In the genomic region with DNA sequence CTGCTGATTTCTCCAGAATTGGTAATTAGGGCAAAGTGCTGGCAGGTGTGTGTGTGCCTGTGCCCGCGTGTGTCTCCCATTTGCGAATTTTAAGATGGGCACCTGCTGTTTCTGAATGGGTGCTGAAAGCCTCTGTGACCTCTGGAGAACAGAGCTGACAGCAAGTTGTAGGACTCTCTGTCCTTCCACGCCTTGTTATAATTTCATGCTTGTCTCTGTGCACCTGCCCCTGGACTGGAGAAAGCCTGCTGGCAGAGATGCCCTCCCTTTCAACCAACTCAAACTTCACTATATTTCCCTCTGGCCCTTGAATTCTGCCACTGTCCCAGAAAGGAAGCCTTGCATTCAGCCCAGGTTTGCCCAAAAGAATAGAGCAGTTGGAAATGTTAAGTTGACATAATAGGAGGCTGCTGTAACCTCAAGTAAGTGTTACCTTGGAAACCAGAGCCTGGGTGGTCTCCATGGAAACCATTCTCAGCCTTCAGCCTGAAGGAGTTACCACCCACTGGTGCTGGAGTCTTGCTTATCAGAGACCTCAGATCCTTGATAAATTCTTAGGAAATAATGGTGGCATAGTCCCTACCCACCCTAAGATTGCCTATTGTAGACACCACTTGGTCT, we compare ENCODE assay signal across 13 mouse cellular contexts. TPM values are rescaled to one million over a fixed set of nuclear protein-coding genes. Genes with fewer than 3 reads are reported as not detected.
A peak's percentile ranks its signal among the peaks of the same experiment; 100 is the strongest.
DNase-seq lines count a peak whose midpoint lies in the region; ATAC-seq lines count a peak whose summit lies in the region.
"Had no signal": no experiment of that assay in that cellular context is flagged by ENCODE, and none has a peak within 500 bp of the region (broad histone marks: within the 10 kb centered on the region; RNA-seq: fewer than 3 reads in every experiment).

No protein-coding gene starts in this region.

- DNase-seq in R1 (ENCODE audit: low read depth, low spot score) = peak; percentile 81
- peak; percentile 78 for DNase-seq in embryo, embryonic 10.5 days (ENCODE audit: low spot score)
- peak; percentile 69 for DNase-seq in hindbrain, embryonic 11.5 days (ENCODE audit: low spot score)
- peak; percentile 95 for DNase-seq in midbrain, embryonic 14.5 days
- no peak for DNase-seq in urinary bladder, postnatal 10 days (ENCODE audit: low spot score)
- DNase-seq in thymus, postnatal 0 days (ENCODE audit: low spot score) = no peak
- DNase-seq in ovary, postnatal 14 days (ENCODE audit: low spot score) = no peak
- no peak for DNase-seq in limb, embryonic 10.5 days (ENCODE audit: low spot score)
- DNase-seq: adrenal gland, postnatal 36 days had no signal

- WGBS in hindbrain, embryonic 11.5 days = 19% methylated on average over 4 of the region's 4 CpGs
- 6% methylated on average over 4 of the region's 4 CpGs for WGBS in midbrain, embryonic 14.5 days
- WGBS in limb, embryonic 10.5 days = 63% methylated on average over 4 of the region's 4 CpGs

- no peak overlapping the region for H3K9ac ChIP-seq in hindbrain, embryonic 11.5 days (ENCODE audit: low read depth, low read length)
- H3K9ac ChIP-seq in midbrain, embryonic 14.5 days (replicated peaks; ENCODE audit: low read length) = no peak overlapping the region
- H3K9ac ChIP-seq: embryonic facial prominence, embryonic 15.5 days; liver, embryonic 14.5 days had no signal

- no peaks in the 10 kb centered on the region for H3K27me3 ChIP-seq in hindbrain, embryonic 11.5 days (ENCODE audit: control insufficient read depth, insufficient read depth, low read length)
- H3K27me3 ChIP-seq in midbrain, embryonic 14.5 days (ENCODE audit: control insufficient read depth, insufficient read depth, low read length) = no peaks in the 10 kb centered on the region
- no peaks in the 10 kb centered on the region for H3K27me3 ChIP-seq in limb, embryonic 10.5 days (ENCODE audit: low read depth, poor library complexity, severe bottlenecking)
- H3K27me3 ChIP-seq: embryonic facial prominence, embryonic 15.5 days had no signal

- peak; percentile 81 for ATAC-seq in hindbrain, embryonic 11.5 days (ENCODE audit: low FRiP score)
- ATAC-seq in midbrain, embryonic 14.5 days (ENCODE audit: low FRiP score, low TSS enrichment) = peak; percentile 88

- H3K27ac ChIP-seq in hindbrain, embryonic 11.5 days (ENCODE audit: low read depth, low read length) = peak overlapping the region; percentile 30; the same call in 1 of the 2 replicates
- peak overlapping the region; percentile 84 for H3K27ac ChIP-seq in midbrain, embryonic 14.5 days (replicated peaks; ENCODE audit: low read depth, low read length)
- H3K27ac ChIP-seq in limb, embryonic 10.5 days = no peak overlapping the region
- H3K27ac ChIP-seq: embryonic facial prominence, embryonic 15.5 days; kidney, postnatal 0 days; liver, embryonic 14.5 days had no signal

- peaks cover 6% of the 10 kb centered on the region; the same call in 1 of the 2 replicates for H3K4me1 ChIP-seq in hindbrain, embryonic 11.5 days (replicated peaks; ENCODE audit: control insufficient read depth, insufficient read depth, low read length)
- H3K4me1 ChIP-seq in midbrain, embryonic 14.5 days (ENCODE audit: control insufficient read depth, insufficient read depth, low read length) = peaks cover 28% of the 10 kb centered on the region
- peaks cover 10% of the 10 kb centered on the region; the same call in 1 of the 2 replicates for H3K4me1 ChIP-seq in limb, embryonic 10.5 days
- H3K4me1 ChIP-seq: embryonic facial prominence, embryonic 15.5 days had no signal

- H3K36me3 ChIP-seq in hindbrain, embryonic 11.5 days (ENCODE audit: control insufficient read depth, insufficient read depth, low read length) = no peaks in the 10 kb centered on the region
- no peaks in the 10 kb centered on the region for H3K36me3 ChIP-seq in midbrain, embryonic 14.5 days (ENCODE audit: control insufficient read depth, insufficient read depth, low read length)
- no peaks in the 10 kb centered on the region for H3K36me3 ChIP-seq in limb, embryonic 10.5 days
- H3K36me3 ChIP-seq: embryonic facial prominence, embryonic 15.5 days had no signal

- H3K9me3 ChIP-seq in hindbrain, embryonic 11.5 days (ENCODE audit: control insufficient read depth, low read length) = no peaks in the 10 kb centered on the region
- H3K9me3 ChIP-seq in midbrain, embryonic 14.5 days (ENCODE audit: control insufficient read depth, low read length) = no peaks in the 10 kb centered on the region
- H3K9me3 ChIP-seq in limb, embryonic 10.5 days (replicated peaks) = no peaks in the 10 kb centered on the region
- H3K9me3 ChIP-seq: embryonic facial prominence, embryonic 15.5 days had no signal

- H3K4me3 ChIP-seq in hindbrain, embryonic 11.5 days (ENCODE audit: low read depth, low read length) = no peak overlapping the region
- no peak overlapping the region for H3K4me3 ChIP-seq in midbrain, embryonic 14.5 days (replicated peaks; ENCODE audit: low read depth, low read length)
- H3K4me3 ChIP-seq in limb, embryonic 10.5 days = no peak overlapping the region
- H3K4me3 ChIP-seq: embryonic facial prominence, embryonic 15.5 days had no signal

- no peak overlapping the region for H3K4me2 ChIP-seq in hindbrain, embryonic 11.5 days (replicated peaks; ENCODE audit: low read depth, low read length)
- peak overlapping the region; percentile 13; the same call in 1 of the 2 replicates for H3K4me2 ChIP-seq in midbrain, embryonic 14.5 days (ENCODE audit: low read length)
- H3K4me2 ChIP-seq: embryonic facial prominence, embryonic 15.5 days; heart, embryonic 11.5 days had no signal

RNA-seq across cellular contexts. Expression of gene 4933407L21Rik, which starts 11.3 kb away (rescaled TPM):
- polyA plus RNA-seq in hindbrain, embryonic 11.5 days (2014; fragmentation: Nextera tagmentation; extraction: Ambion mirVana) = 0.46 and 0.60 TPM in 2 replicates
- polyA plus RNA-seq in midbrain, embryonic 14.5 days (2014; fragmentation: Nextera tagmentation; extraction: Ambion mirVana) = 6.9 and 7.5 TPM in 2 replicates
- polyA plus RNA-seq in thymus, postnatal 0 days (2015; fragmentation: Nextera tagmentation; extraction: Ambion mirVana) = 2.6 and 3.1 TPM in 2 replicates
- polyA plus RNA-seq in limb, embryonic 10.5 days (2016; fragmentation: Nextera tagmentation; extraction: Ambion mirVana) = 0.13 TPM in 1 of 2 replicates, not detected in the other
- polyA plus RNA-seq: heart, embryonic 11.5 days had no signal

RNA-seq across cellular contexts. Expression of gene Itm2c, which starts 22.9 kb away (rescaled TPM):
- polyA plus RNA-seq in hindbrain, embryonic 11.5 days (2014; fragmentation: Nextera tagmentation; extraction: Ambion mirVana) = 85.7 and 86.1 TPM in 2 replicates
- 136 and 176 TPM in 2 replicates for polyA plus RNA-seq in midbrain, embryonic 14.5 days (2014; fragmentation: Nextera tagmentation; extraction: Ambion mirVana)
- 178 and 184 TPM in 2 replicates for polyA plus RNA-seq in thymus, postnatal 0 days (2015; fragmentation: Nextera tagmentation; extraction: Ambion mirVana)
- 170 and 188 TPM in 2 replicates for polyA plus RNA-seq in limb, embryonic 10.5 days (2016; fragmentation: Nextera tagmentation; extraction: Ambion mirVana)

RNA-seq across cellular contexts. Expression of gene Gpr55, which starts 43.9 kb away (rescaled TPM):
- 0.08 TPM in 1 of 2 replicates, not detected in the other for polyA plus RNA-seq in hindbrain, embryonic 11.5 days (2014; fragmentation: Nextera tagmentation; extraction: Ambion mirVana)
- 0.05 and 0.11 TPM in 2 replicates for polyA plus RNA-seq in midbrain, embryonic 14.5 days (2014; fragmentation: Nextera tagmentation; extraction: Ambion mirVana)
- polyA plus RNA-seq in thymus, postnatal 0 days (2015; fragmentation: Nextera tagmentation; extraction: Ambion mirVana) = 0.39 and 0.58 TPM in 2 replicates
- polyA plus RNA-seq in limb, embryonic 10.5 days (2016; fragmentation: Nextera tagmentation; extraction: Ambion mirVana) = not detected in 2 replicates
- polyA plus RNA-seq: heart, embryonic 11.5 days had no signal

Comparison
In these comparisons a context has a peak if more than half of its experiments do, and no peak if none do; other contexts are left out.
1. DNase-seq: peak in R1 (single experiment), embryo, embryonic 10.5 days (single experiment), hindbrain, embryonic 11.5 days (single experiment) and midbrain, embryonic 14.5 days (single experiment); none in urinary bladder, postnatal 10 days (single experiment), thymus, postnatal 0 days (single experiment), ovary, postnatal 14 days (single experiment) and limb, embryonic 10.5 days (single experiment).